Mouse (Mus musculus) ES-Bruce4 (cell line): Measurements from ENCODE around the gene Kank3. TPM values are rescaled to one million over a fixed set of nuclear protein-coding genes. Genes with fewer than 3 reads are reported as not detected.

Experiments
- H3K27ac ChIP-seq: 2 replicates; pipeline ENCODE4 v1.5.1; 2012; ENCODE audit warnings: low read length, inconsistent platforms; ENCODE audit not compliant: insufficient read depth
- H3K27me3 ChIP-seq: 2 replicates; pipeline ENCODE4 v1.6.1; 2012; ENCODE audit warnings: mild to moderate bottlenecking, low read length, inconsistent platforms; ENCODE audit not compliant: control insufficient read depth, poor library complexity, insufficient read depth, severe bottlenecking
- H3K36me3 ChIP-seq: 2 replicates; pipeline ENCODE4 v1.6.1; 2012; ENCODE audit warnings: inconsistent platforms, mild to moderate bottlenecking, low read length, moderate library complexity; ENCODE audit not compliant: control insufficient read depth, poor library complexity, insufficient read depth, severe bottlenecking
- H3K4me1 ChIP-seq: one replicate; pipeline ENCODE4 v1.8.1; 2011; ENCODE audit warnings: low read length; ENCODE audit not compliant: control insufficient read depth, insufficient read depth
- H3K4me3 ChIP-seq: 2 replicates; pipeline ENCODE4 v1.5.1; 2011; ENCODE audit warnings: low read depth, mild to moderate bottlenecking, low read length
- H3K9ac ChIP-seq: 2 replicates; pipeline ENCODE4 v1.6.1; 2012; ENCODE audit warnings: low read depth, mild to moderate bottlenecking, inconsistent platforms; ENCODE audit not compliant: poor library complexity, severe bottlenecking
- H3K9me3 ChIP-seq: replicated peaks from 2 replicates; pipeline ENCODE4 v1.6.1; 2012; ENCODE audit warnings: mild to moderate bottlenecking, low read length, inconsistent platforms; ENCODE audit not compliant: control insufficient read depth, poor library complexity, insufficient read depth, severe bottlenecking
- CTCF ChIP-seq: IDR thresholded peaks from one replicate; pipeline ENCODE4 v1.8.1; 2011; ENCODE audit warnings: low read depth, low read length
- EP300 ChIP-seq: IDR thresholded peaks from 2 replicates; pipeline ENCODE4 v1.6.1; 2011; ENCODE audit warnings: low read depth, low read length; ENCODE audit not compliant: insufficient read depth
- POLR2A ChIP-seq: IDR thresholded peaks from one replicate; pipeline ENCODE4 v1.8.1; 2011; ENCODE audit warnings: low read length; ENCODE audit not compliant: insufficient read depth
- polyA plus RNA-seq: library from polyadenylated mRNA; stranded (reverse); fragments of >200 nt; gene quantifications from 2 replicates; pipeline ENCODE4 v1.2.4, GENCODE M21; 2011; ENCODE audit warnings: low read depth; ENCODE audit not compliant: missing spikeins, insufficient read depth, insufficient read length

Gene Kank3
- polyA plus RNA-seq = 40.0 and 44.7 TPM in 2 replicates

GRCm38 (mm10) chr17:33810334-33811141 is at the start of gene Kank3:
TSS of gene Kank3 (plus strand) at chr17:33810519.
- H3K4me1 ChIP-seq = no peaks in the 10 kb centered on the region
- H3K4me3 ChIP-seq = peak within 1 kb of the TSS; percentile 93
- H3K27me3 ChIP-seq = no peaks in the 10 kb centered on the region
- H3K9ac ChIP-seq = peak within 1 kb of the TSS; percentile 60
- no peaks in the 10 kb centered on the region for H3K9me3 ChIP-seq
- TF ChIP-seq EP300 = no peak
- TF ChIP-seq POLR2A = peak; percentile 74
- 0 out of 2 replicates have a peak within 1 kb of the TSS, but pooled peaks have one; percentile 7 for H3K27ac ChIP-seq
- H3K36me3 ChIP-seq = no peaks in the 10 kb centered on the region

GRCm38 (mm10) chr17:33766389-33766788 is 43.9 kb upstream of the Kank3 start:
- no peak overlapping the region for H3K9ac ChIP-seq
- no peaks in the 10 kb centered on the region for H3K4me1 ChIP-seq
- H3K27ac ChIP-seq = no peak overlapping the region
- H3K9me3 ChIP-seq = no peaks in the 10 kb centered on the region
- TF ChIP-seq CTCF (no peak), POLR2A (no peak), EP300 (no peak)
- no peak overlapping the region for H3K4me3 ChIP-seq
- H3K27me3 ChIP-seq = no peaks in the 10 kb centered on the region; the same call in 1 of the 2 replicates
- H3K36me3 ChIP-seq = no peaks in the 10 kb centered on the region

GRCm38 (mm10) chr17:33771617-33772016 is 38.7 kb upstream of the Kank3 start:
- Histone ChIP-seq H3K4me1 (no peaks in the 10 kb centered on the region), H3K9ac (no peak overlapping the region), H3K9me3 (no peaks in the 10 kb centered on the region), H3K27me3 (no peaks in the 10 kb centered on the region; the same call in 1 of the 2 replicates), H3K27ac (no peak overlapping the region), H3K4me3 (no peak overlapping the region), H3K36me3 (peaks cover 14% of the 10 kb centered on the region)
- TF ChIP-seq POLR2A (no peak), EP300 (no peak), CTCF (no peak)

GRCm38 (mm10) chr17:33773426-33773825 is 36.9 kb upstream of the Kank3 start:
- Histone ChIP-seq H3K27me3 (no peaks in the 10 kb centered on the region; the same call in 1 of the 2 replicates), H3K9me3 (no peaks in the 10 kb centered on the region), H3K9ac (no peak overlapping the region), H3K4me3 (no peak overlapping the region), H3K4me1 (no peaks in the 10 kb centered on the region), H3K27ac (no peak overlapping the region), H3K36me3 (peaks cover 21% of the 10 kb centered on the region)
- TF ChIP-seq EP300 = no peak
- TF ChIP-seq POLR2A = no peak
- no peak for TF ChIP-seq CTCF

- peaks cover 3% of the 10 kb centered on the region for H3K4me1 ChIP-seq
- H3K4me3 ChIP-seq = no peak overlapping the region
- no peak overlapping the region for H3K27ac ChIP-seq
- H3K27me3 ChIP-seq = no peaks in the 10 kb centered on the region; the same call in 1 of the 2 replicates
- H3K9ac ChIP-seq = no peak overlapping the region
- peaks cover 21% of the 10 kb centered on the region for H3K36me3 ChIP-seq
- H3K9me3 ChIP-seq = no peaks in the 10 kb centered on the region
- no peak for TF ChIP-seq EP300
- no peak for TF ChIP-seq POLR2A
- no peak for TF ChIP-seq CTCF
Measured at GRCm38 (mm10) chr17:33773871-33774572, 36.3 kb upstream of the Kank3 start.
